Mouse (Mus musculus) lung, embryonic 16.5 days (tissue): ENCODE measurements around the gene Rab36. TPM values are rescaled to one million over a fixed set of nuclear protein-coding genes. Genes with fewer than 3 reads are reported as not detected.
"Not testable (repeated sequence)": the region's sequence is repeated elsewhere in the genome, so short reads cannot be mapped to it uniquely, and the experiment has no call there.

Source experiments
- ATAC-seq: fragments of 200-750 bp; cut with Nextera tagmentation; 2 replicates; pipeline ENCODE4 v1.8.0; 2017; ENCODE audit warnings: low read depth, mild to moderate bottlenecking, moderate library complexity
- H3K27ac ChIP-seq: fragments of 300-500 bp; sonication (generic); 2 replicates; pipeline ENCODE4 v1.5.1; 2014; ENCODE audit warnings: mild to moderate bottlenecking, control low read depth, low read length
- H3K27me3 ChIP-seq: fragments of 300-500 bp; sonication (generic); 2 replicates; pipeline ENCODE4 v1.6.1; 2014; ENCODE audit warnings: low read depth, low read length, mixed read lengths; ENCODE audit not compliant: control insufficient read depth, insufficient read depth
- H3K36me3 ChIP-seq: fragments of 300-500 bp; sonication (generic); 2 replicates; pipeline ENCODE4 v1.6.1; 2014; ENCODE audit warnings: low read length; ENCODE audit not compliant: control insufficient read depth, insufficient read depth
- H3K4me1 ChIP-seq: fragments of 300-500 bp; sonication (generic); replicated peaks from 2 replicates; pipeline ENCODE4 v1.6.1; 2014; ENCODE audit warnings: low read length, mixed read lengths; ENCODE audit not compliant: control insufficient read depth, insufficient read depth
- H3K4me2 ChIP-seq: fragments of 300-500 bp; sonication (generic); 2 replicates; pipeline ENCODE4 v1.6.1; 2014; ENCODE audit warnings: low read depth, low read length, control low read depth
- H3K4me3 ChIP-seq: fragments of 300-500 bp; sonication (generic); 2 replicates; pipeline ENCODE4 v1.5.1; 2014; ENCODE audit warnings: mild to moderate bottlenecking, low read length, control low read depth
- H3K9ac ChIP-seq: fragments of 300-500 bp; sonication (generic); 2 replicates; pipeline ENCODE4 v1.6.1; 2014; ENCODE audit warnings: low read length, control low read depth
- H3K9me3 ChIP-seq: fragments of 300-500 bp; sonication (generic); 2 replicates; pipeline ENCODE4 v1.6.1; 2016; ENCODE audit warnings: low read length; ENCODE audit not compliant: control insufficient read depth
- WGBS: fragments of 180-500 bp; shearing (Covaris S2); extraction: QIAGEN DNeasy Blood & Tissue Kit; methylation state at CpG from one replicate; pipeline ENCODE4 v1.1.7; 2014; 5-methylcytosine and 5-hydroxymethylcytosine counted together
- polyA plus RNA-seq: library from polyadenylated mRNA; unstranded; fragments of >200 nt; fragmentation: Nextera tagmentation; extraction: Ambion mirVana; gene quantifications from 2 replicates; pipeline ENCODE4 v1.2.1, GENCODE M21; 2015

Gene Rab36
- polyA plus RNA-seq, 1 experiment from 2014 or later, result 13.2 TPM

DNA sequence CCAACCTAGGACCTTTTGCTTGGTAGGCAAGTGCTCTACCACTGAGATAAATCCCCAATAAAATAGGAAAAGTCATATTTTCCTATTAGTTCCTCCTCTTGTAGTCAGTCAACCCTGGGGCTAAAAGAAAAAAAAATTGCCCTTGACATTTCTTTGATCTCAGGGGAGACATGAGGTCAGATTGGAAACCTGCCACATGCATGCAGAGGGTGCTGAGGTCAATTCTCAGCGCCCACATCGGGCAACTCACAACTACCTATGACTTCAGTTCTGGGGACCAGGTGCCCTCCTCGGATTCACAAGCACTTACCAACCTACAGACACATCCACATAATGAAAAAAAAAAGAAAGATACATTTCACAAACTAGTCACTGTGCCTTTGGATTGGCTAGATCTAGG is 6.6 kb upstream of the Rab36 start:
- no peaks in the 10 kb centered on the region; the same call in 1 of the 2 replicates for H3K4me1 ChIP-seq
- H3K27ac ChIP-seq, result no peak overlapping the region
- no peak overlapping the region for H3K4me2 ChIP-seq
- H3K36me3 ChIP-seq, result no peaks in the 10 kb centered on the region
- H3K9ac ChIP-seq, result no peak overlapping the region
- ATAC-seq, result no peak
- H3K27me3 ChIP-seq, result no peaks in the 10 kb centered on the region
- no peaks in the 10 kb centered on the region for H3K9me3 ChIP-seq
- H3K4me3 ChIP-seq, result no peak overlapping the region
- 74% methylated on average over 3 of the region's 3 CpGs for WGBS

GRCm38 (mm10) chr10:75031345-75032114 is 5.3 kb upstream of the Rab36 start:
- H3K4me3 ChIP-seq, result no peak overlapping the region
- no peaks in the 10 kb centered on the region for H3K36me3 ChIP-seq
- WGBS, result 57% methylated on average over 5 of the region's 5 CpGs
- H3K9ac ChIP-seq, result no peak overlapping the region
- H3K27ac ChIP-seq, result no peak overlapping the region
- H3K4me2 ChIP-seq, result no peak overlapping the region
- no peaks in the 10 kb centered on the region for H3K9me3 ChIP-seq
- no peaks in the 10 kb centered on the region for H3K27me3 ChIP-seq
- peaks cover under 1% of the 10 kb centered on the region; the same call in 1 of the 2 replicates for H3K4me1 ChIP-seq
- ATAC-seq, result no peak

DNA sequence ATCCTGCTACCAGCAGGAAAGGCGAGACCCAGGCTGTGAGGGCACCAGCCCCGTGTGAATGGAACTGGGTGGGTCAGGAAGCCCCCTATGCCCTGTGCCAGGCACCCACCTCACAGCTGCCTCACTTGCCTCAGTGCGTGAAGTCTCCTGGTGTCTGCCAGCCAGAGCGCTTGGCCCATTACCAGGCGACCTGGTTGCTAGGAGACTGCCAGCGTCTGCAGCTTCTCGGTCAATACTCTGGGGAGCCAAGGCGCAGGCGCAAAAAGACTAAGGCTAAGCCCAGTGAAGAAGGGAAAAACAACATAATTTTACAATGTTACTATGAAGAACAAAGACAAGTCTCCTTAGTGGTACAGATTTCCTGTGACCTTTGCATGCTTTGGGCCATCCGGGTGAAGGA is 4.5 kb upstream of the Rab36 start, which contains the start of gene Rsph14:
Rsph14 (minus strand) TSS at position 192 of the 400 bp plus-strand sequence.
- peaks cover 4% of the 10 kb centered on the region; the same call in 1 of the 2 replicates for H3K4me1 ChIP-seq
- H3K4me2 ChIP-seq, result no peak within 1 kb of the TSS
- H3K27me3 ChIP-seq, result no peaks in the 10 kb centered on the region
- no peaks in the 10 kb centered on the region for H3K9me3 ChIP-seq
- no peak within 1 kb of the TSS for H3K9ac ChIP-seq
- ATAC-seq, result no peak
- WGBS, result 30% methylated on average over 10 of the region's 10 CpGs
- H3K27ac ChIP-seq, result no peak within 1 kb of the TSS
- no peaks in the 10 kb centered on the region for H3K36me3 ChIP-seq
- H3K4me3 ChIP-seq, result no peak within 1 kb of the TSS

DNA sequence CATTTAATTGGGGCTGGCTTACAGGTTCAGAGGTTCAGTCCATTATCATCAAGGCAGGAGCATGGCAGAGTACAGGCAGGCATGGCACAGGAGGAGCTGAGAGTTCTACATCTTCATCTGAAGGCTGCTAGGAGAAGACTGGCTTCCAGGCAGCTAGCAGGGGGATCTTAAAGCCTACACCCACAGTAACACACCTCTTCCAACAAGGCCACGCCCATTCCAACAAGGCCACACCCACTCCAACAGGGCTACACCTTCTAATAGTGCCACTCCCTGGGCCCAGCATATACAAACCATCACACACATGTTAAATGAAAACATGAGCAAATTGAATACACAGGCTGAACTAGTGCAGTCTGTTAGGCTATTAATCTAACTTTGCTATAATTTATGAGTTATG is 5.2 kb downstream of the Rab36 start:
- not testable (repeated sequence) for H3K9ac ChIP-seq, H3K4me3 ChIP-seq, H3K27me3 ChIP-seq, H3K9me3 ChIP-seq, H3K27ac ChIP-seq, H3K36me3 ChIP-seq, H3K4me1 ChIP-seq, H3K4me2 ChIP-seq, ATAC-seq
- WGBS, result 13% methylated on average over 1 of the region's 1 CpGs

DNA sequence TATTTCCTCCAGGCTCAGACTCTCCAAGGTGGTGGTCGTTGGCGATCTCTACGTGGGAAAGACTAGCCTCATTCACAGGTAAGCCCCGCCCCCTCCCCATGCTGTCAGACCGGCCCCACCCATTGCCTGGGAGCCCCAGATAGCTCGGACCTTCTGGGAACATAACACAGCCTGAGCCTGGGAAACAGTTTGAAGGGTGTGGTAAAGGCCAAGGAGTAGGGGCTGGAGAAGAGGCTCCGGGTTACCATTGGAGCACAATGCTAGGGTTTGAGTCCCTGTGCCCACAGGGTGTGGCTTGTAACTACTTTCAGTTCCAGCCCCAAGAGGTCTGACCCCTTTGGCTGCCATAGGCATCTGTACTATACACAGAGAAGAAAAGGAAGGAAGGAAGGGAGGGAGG is 7.6 kb downstream of the Rab36 start:
- Histone ChIP-seq H3K27me3 (no peaks in the 10 kb centered on the region), H3K9me3 (no peaks in the 10 kb centered on the region), H3K4me1 (0 out of 2 replicates have a peak, but pooled peaks cover 2% of the 10 kb centered on the region), H3K4me2 (no peak overlapping the region), H3K27ac (no peak overlapping the region), H3K9ac (no peak overlapping the region), H3K4me3 (no peak overlapping the region), H3K36me3 (no peaks in the 10 kb centered on the region)
- no peak for ATAC-seq
- 34% methylated on average over 7 of the region's 7 CpGs for WGBS

DNA sequence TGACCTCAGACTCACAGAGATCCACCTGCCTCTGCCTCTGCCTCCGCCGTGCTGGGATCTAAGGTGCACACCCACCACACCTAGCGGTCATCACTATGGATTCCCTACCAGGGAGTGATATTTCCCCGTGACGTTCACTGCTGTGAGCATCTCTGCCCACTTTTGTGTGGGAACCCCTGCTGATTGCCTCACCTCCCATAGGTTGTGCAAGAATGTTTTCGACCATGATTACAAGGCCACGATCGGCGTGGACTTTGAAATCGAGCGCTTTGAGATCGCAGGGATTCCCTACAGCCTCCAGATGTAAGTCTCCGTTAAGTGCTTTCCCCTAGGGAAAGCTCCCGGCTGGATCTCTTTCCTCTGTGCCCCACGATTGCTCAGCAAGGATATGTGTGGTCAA is 9.0 kb downstream of the Rab36 start:
- H3K9me3 ChIP-seq, result no peaks in the 10 kb centered on the region
- no peaks in the 10 kb centered on the region for H3K27me3 ChIP-seq
- H3K27ac ChIP-seq, result no peak overlapping the region
- no peak overlapping the region for H3K4me3 ChIP-seq
- H3K4me1 ChIP-seq, result 0 out of 2 replicates have a peak, but pooled peaks cover 2% of the 10 kb centered on the region
- no peak overlapping the region for H3K4me2 ChIP-seq
- H3K36me3 ChIP-seq, result no peaks in the 10 kb centered on the region
- H3K9ac ChIP-seq, result no peak overlapping the region
- 91% methylated on average over 15 of the region's 15 CpGs for WGBS
- ATAC-seq, result no peak

DNA sequence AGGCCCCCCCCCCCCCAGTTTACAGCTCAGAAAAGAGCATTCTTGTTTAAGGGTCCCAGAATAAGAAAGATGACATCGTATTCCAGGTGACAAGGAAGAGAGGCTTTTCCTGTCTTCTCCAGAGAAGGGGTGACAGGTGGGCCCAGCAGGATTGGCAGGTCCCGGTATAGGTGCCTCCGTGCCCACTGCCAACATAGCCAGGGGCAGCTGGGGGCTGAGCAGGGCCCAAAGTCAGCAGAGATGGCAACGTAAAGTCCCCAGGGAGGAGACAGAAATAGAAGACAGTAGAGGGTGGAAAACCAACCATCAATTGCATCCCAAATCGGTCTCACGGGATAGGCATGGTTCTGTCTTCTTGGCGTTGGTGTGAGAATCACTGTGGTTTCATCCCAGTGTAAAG is 11.9 kb downstream of the Rab36 start:
- no peak overlapping the region for H3K9ac ChIP-seq
- no peak overlapping the region for H3K4me3 ChIP-seq
- no peaks in the 10 kb centered on the region for H3K36me3 ChIP-seq
- no peak overlapping the region for H3K27ac ChIP-seq
- H3K27me3 ChIP-seq, result no peaks in the 10 kb centered on the region
- no peak for ATAC-seq
- 86% methylated on average over 7 of the region's 7 CpGs for WGBS
- peaks cover 2% of the 10 kb centered on the region; the same call in 1 of the 2 replicates for H3K4me1 ChIP-seq
- H3K4me2 ChIP-seq, result no peak overlapping the region
- no peaks in the 10 kb centered on the region for H3K9me3 ChIP-seq

GRCm38 (mm10) chr10:75051364-75052074 is 14.7 kb downstream of the Rab36 start:
- H3K9me3 ChIP-seq, result no peaks in the 10 kb centered on the region
- 89% methylated on average over 21 of the region's 21 CpGs for WGBS
- ATAC-seq, result no peak
- H3K27me3 ChIP-seq, result no peaks in the 10 kb centered on the region
- H3K4me3 ChIP-seq, result no peak overlapping the region
- H3K27ac ChIP-seq, result no peak overlapping the region
- H3K36me3 ChIP-seq, result no peaks in the 10 kb centered on the region
- H3K4me2 ChIP-seq, result no peak overlapping the region
- H3K9ac ChIP-seq, result no peak overlapping the region
- H3K4me1 ChIP-seq, result peaks cover 7% of the 10 kb centered on the region

DNA sequence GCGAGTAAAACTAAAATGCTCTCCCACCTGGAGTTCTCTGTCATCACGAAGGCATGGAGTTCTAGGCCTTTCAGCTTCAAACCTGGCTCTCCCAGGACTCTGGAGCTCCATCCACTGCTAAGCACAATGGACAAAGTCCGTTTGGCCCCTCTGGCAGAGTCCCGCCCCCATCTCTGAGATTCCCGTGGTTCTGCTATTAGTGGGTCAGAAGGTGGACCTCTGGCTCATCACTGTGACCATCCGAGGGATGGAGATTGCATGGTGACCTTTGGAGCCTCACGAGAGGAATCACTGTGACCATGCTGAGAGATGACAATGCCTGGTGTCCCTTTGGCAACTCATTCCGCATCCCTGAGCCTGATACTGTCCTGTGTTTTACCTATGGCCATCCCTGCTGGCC is 16.0 kb downstream of the Rab36 start:
- Histone ChIP-seq H3K9me3 (no peaks in the 10 kb centered on the region), H3K36me3 (no peaks in the 10 kb centered on the region), H3K27ac (no peak overlapping the region), H3K9ac (no peak overlapping the region), H3K4me1 (peaks cover 9% of the 10 kb centered on the region), H3K27me3 (peaks cover 2% of the 10 kb centered on the region; the same call in 1 of the 2 replicates), H3K4me2 (no peak overlapping the region), H3K4me3 (no peak overlapping the region)
- WGBS, result 78% methylated on average over 8 of the region's 8 CpGs
- ATAC-seq, result no peak
